Mouse (Mus musculus): ENCODE data around the gene Psen2. TPM values are rescaled to one million over a fixed set of nuclear protein-coding genes. Genes with fewer than 3 reads are reported as not detected.

Psen2 gene
- total RNA-seq, 1 experiment: 13.6 TPM

- Histone ChIP-seq H3K4me3 (ENCODE audit: insufficient read depth in 1 of 2, low read depth in 1 of 2, low read length in 2 of 2, poor library complexity in 1 of 2, severe bottlenecking in 1 of 2) (no peak overlapping the region), H3K36me3 (ENCODE audit: control insufficient read depth, insufficient read depth, low read length, poor library complexity, severe bottlenecking) (no peaks in the 10 kb centered on the region), H3K27ac (ENCODE audit: insufficient read depth, low read depth, low read length, poor library complexity, severe bottlenecking) (no peak overlapping the region), H3K4me1 (ENCODE audit: control insufficient read depth in 2 of 2, insufficient read depth in 2 of 2, low read length in 2 of 2, poor library complexity in 1 of 2) (peaks cover 6 to 14% of the 10 kb centered on the region in 2 experiments; a peak in 3 of 4 replicates), H3K9ac (ENCODE audit: insufficient read depth, low read depth, low read length, poor library complexity, severe bottlenecking) (no peak overlapping the region), H3K9me3 (ENCODE audit: control insufficient read depth, insufficient read depth, low read depth, low read length) (no peaks in the 10 kb centered on the region)
- TF ChIP-seq MAFK (IDR thresholded peaks at IDR 0.05; ENCODE audit: insufficient read depth, low read depth, low read length) (no peak), ZC3H11A (IDR thresholded peaks at IDR 0.05; ENCODE audit: borderline replicate concordance, low read depth, low read length) (peak; percentile 84; the same call in 1 of the 2 replicates), HCFC1 (IDR thresholded peaks at IDR 0.05; ENCODE audit: borderline replicate concordance, insufficient read depth, low read length) (no peak)
- in situ Hi-C loops (cut with MboI; ENCODE audit: low sequenced_read_pairs in 2 of 2, unreplicated experiment in 2 of 2): no loop called here
- DNase-seq (ENCODE audit: low read depth, low spot score): no peak
Measured at GRCm38 (mm10) chr1:180215044-180215443, 48.2 kb downstream of the Psen2 start.

GRCm38 (mm10) chr1:180212911-180213310 is 50.3 kb downstream of the Psen2 start:
- in situ Hi-C loops (cut with MboI; ENCODE audit: low sequenced_read_pairs in 2 of 2, unreplicated experiment in 2 of 2): no loop called here
- Histone ChIP-seq H3K9me3 (ENCODE audit: control insufficient read depth, insufficient read depth, low read depth, low read length) (no peaks in the 10 kb centered on the region), H3K27ac (ENCODE audit: insufficient read depth, low read depth, low read length, poor library complexity, severe bottlenecking) (no peak overlapping the region), H3K9ac (ENCODE audit: insufficient read depth, low read depth, low read length, poor library complexity, severe bottlenecking) (no peak overlapping the region), H3K4me1 (ENCODE audit: control insufficient read depth in 2 of 2, insufficient read depth in 2 of 2, low read length in 2 of 2, poor library complexity in 1 of 2) (peaks cover 6 to 16% of the 10 kb centered on the region in 2 experiments; a peak in 3 of 4 replicates), H3K36me3 (ENCODE audit: control insufficient read depth, insufficient read depth, low read length, poor library complexity, severe bottlenecking) (no peaks in the 10 kb centered on the region), H3K4me3 (ENCODE audit: insufficient read depth in 1 of 2, low read depth in 1 of 2, low read length in 2 of 2, poor library complexity in 1 of 2, severe bottlenecking in 1 of 2) (no peak overlapping the region)
- no peak for TF ChIP-seq CHD2 (IDR thresholded peaks at IDR 0.05; ENCODE audit: low read depth, low read length)
- TF ChIP-seq ZNF384 (IDR thresholded peaks at IDR 0.05; ENCODE audit: low read depth, low read length): no peak
- no peak for TF ChIP-seq MAFK (IDR thresholded peaks at IDR 0.05; ENCODE audit: insufficient read depth, low read depth, low read length)
- TF ChIP-seq ZC3H11A (IDR thresholded peaks at IDR 0.05; ENCODE audit: borderline replicate concordance, low read depth, low read length): no peak
- no peak for TF ChIP-seq HCFC1 (IDR thresholded peaks at IDR 0.05; ENCODE audit: borderline replicate concordance, insufficient read depth, low read length)
- DNase-seq (ENCODE audit: low read depth, low spot score): no peak

- in situ Hi-C loops (cut with MboI; ENCODE audit: low sequenced_read_pairs in 2 of 2, unreplicated experiment in 2 of 2): no loop called here
Measured at GRCm38 (mm10) chr1:180210781-180211271, 52.4 kb downstream of the Psen2 start.

GRCm38 (mm10) chr1:180210031-180210432 is 53.2 kb downstream of the Psen2 start:
- in situ Hi-C loops (cut with MboI; ENCODE audit: low sequenced_read_pairs in 2 of 2, unreplicated experiment in 2 of 2): no loop called here
- TF ChIP-seq CHD2 (IDR thresholded peaks at IDR 0.05; ENCODE audit: low read depth, low read length): no peak
- TF ChIP-seq HCFC1 (IDR thresholded peaks at IDR 0.05; ENCODE audit: borderline replicate concordance, insufficient read depth, low read length): no peak

More at GRCm38 (mm10) chr1:180210781-180211271, 52.4 kb downstream of the Psen2 start:
- H3K9me3 ChIP-seq (ENCODE audit: control insufficient read depth, insufficient read depth, low read depth, low read length): no peaks in the 10 kb centered on the region
- no peak overlapping the region for H3K4me3 ChIP-seq (ENCODE audit: insufficient read depth in 1 of 2, low read depth in 1 of 2, low read length in 2 of 2, poor library complexity in 1 of 2, severe bottlenecking in 1 of 2)
- H3K4me1 ChIP-seq (ENCODE audit: control insufficient read depth in 2 of 2, insufficient read depth in 2 of 2, low read length in 2 of 2, poor library complexity in 1 of 2): peaks cover 6 to 16% of the 10 kb centered on the region in 2 experiments; a peak in 3 of 4 replicates
- no peak overlapping the region for H3K9ac ChIP-seq (ENCODE audit: insufficient read depth, low read depth, low read length, poor library complexity, severe bottlenecking)
- no peak for TF ChIP-seq ZNF384 (IDR thresholded peaks at IDR 0.05; ENCODE audit: low read depth, low read length)
- no peak for TF ChIP-seq CHD2 (IDR thresholded peaks at IDR 0.05; ENCODE audit: low read depth, low read length)
- TF ChIP-seq HCFC1 (IDR thresholded peaks at IDR 0.05; ENCODE audit: borderline replicate concordance, insufficient read depth, low read length): no peak
- no peak for TF ChIP-seq MAFK (IDR thresholded peaks at IDR 0.05; ENCODE audit: insufficient read depth, low read depth, low read length)
- no peak for TF ChIP-seq ZC3H11A (IDR thresholded peaks at IDR 0.05; ENCODE audit: borderline replicate concordance, low read depth, low read length)
- DNase-seq (ENCODE audit: low read depth, low spot score): no peak
- no peak overlapping the region for H3K27ac ChIP-seq (ENCODE audit: insufficient read depth, low read depth, low read length, poor library complexity, severe bottlenecking)
- no peaks in the 10 kb centered on the region for H3K36me3 ChIP-seq (ENCODE audit: control insufficient read depth, insufficient read depth, low read length, poor library complexity, severe bottlenecking)

GRCm38 (mm10) chr1:180208370-180208769 is 54.9 kb downstream of the Psen2 start:
- Histone ChIP-seq H3K27ac (ENCODE audit: insufficient read depth, low read depth, low read length, poor library complexity, severe bottlenecking) (no peak overlapping the region), H3K36me3 (ENCODE audit: control insufficient read depth, insufficient read depth, low read length, poor library complexity, severe bottlenecking) (no peaks in the 10 kb centered on the region), H3K4me1 (ENCODE audit: control insufficient read depth in 2 of 2, insufficient read depth in 2 of 2, low read length in 2 of 2, poor library complexity in 1 of 2) (peaks cover 6 to 11% of the 10 kb centered on the region in 2 experiments; a peak in 3 of 4 replicates), H3K9me3 (ENCODE audit: control insufficient read depth, insufficient read depth, low read depth, low read length) (no peaks in the 10 kb centered on the region), H3K4me3 (ENCODE audit: insufficient read depth in 1 of 2, low read depth in 1 of 2, low read length in 2 of 2, poor library complexity in 1 of 2, severe bottlenecking in 1 of 2) (no peak overlapping the region), H3K9ac (ENCODE audit: insufficient read depth, low read depth, low read length, poor library complexity, severe bottlenecking) (no peak overlapping the region)
- TF ChIP-seq ZNF384 (IDR thresholded peaks at IDR 0.05; ENCODE audit: low read depth, low read length) (no peak), CHD2 (IDR thresholded peaks at IDR 0.05; ENCODE audit: low read depth, low read length) (no peak), ZC3H11A (IDR thresholded peaks at IDR 0.05; ENCODE audit: borderline replicate concordance, low read depth, low read length) (no peak), MAFK (IDR thresholded peaks at IDR 0.05; ENCODE audit: insufficient read depth, low read depth, low read length) (no peak), HCFC1 (IDR thresholded peaks at IDR 0.05; ENCODE audit: borderline replicate concordance, insufficient read depth, low read length) (no peak)
- in situ Hi-C loops (cut with MboI; ENCODE audit: low sequenced_read_pairs in 2 of 2, unreplicated experiment in 2 of 2): no loop called here
- DNase-seq (ENCODE audit: low read depth, low spot score): no peak

More at GRCm38 (mm10) chr1:180210031-180210432, 53.2 kb downstream of the Psen2 start:
- no peak for DNase-seq (ENCODE audit: low read depth, low spot score)
- Histone ChIP-seq H3K9me3 (ENCODE audit: control insufficient read depth, insufficient read depth, low read depth, low read length) (no peaks in the 10 kb centered on the region), H3K27ac (ENCODE audit: insufficient read depth, low read depth, low read length, poor library complexity, severe bottlenecking) (no peak overlapping the region), H3K36me3 (ENCODE audit: control insufficient read depth, insufficient read depth, low read length, poor library complexity, severe bottlenecking) (no peaks in the 10 kb centered on the region), H3K4me1 (ENCODE audit: control insufficient read depth in 2 of 2, insufficient read depth in 2 of 2, low read length in 2 of 2, poor library complexity in 1 of 2) (peaks cover 6 to 16% of the 10 kb centered on the region in 2 experiments; a peak in 3 of 4 replicates), H3K4me3 (ENCODE audit: insufficient read depth in 1 of 2, low read depth in 1 of 2, low read length in 2 of 2, poor library complexity in 1 of 2, severe bottlenecking in 1 of 2) (no peak overlapping the region), H3K9ac (ENCODE audit: insufficient read depth, low read depth, low read length, poor library complexity, severe bottlenecking) (no peak overlapping the region)

Data from ES-E14 (cell line).